Mouse (Mus musculus) liver, embryonic 18 days (tissue): ENCODE data around the gene Tmbim4. TPM values are rescaled to one million over a fixed set of nuclear protein-coding genes. Genes with fewer than 3 reads are reported as not detected.

Experiments used
- polyA plus RNA-seq: library from polyadenylated mRNA; depleted of rRNA; stranded (reverse); fragments of >200 nt; gene quantifications from 2 replicates; pipeline ENCODE4 v1.2.3, GENCODE M21; 2012; rRNA removed

Gene Tmbim4
- 68.9 and 79.0 TPM in 2 replicates for polyA plus RNA-seq

GRCm38 (mm10) chr10:120201131-120201921 lies at the start of gene Tmbim4:
Gene Tmbim4 (plus strand): TSS chr10:120201590.

GRCm38 (mm10) chr10:120201961-120202402 lies 592 bp downstream of the Tmbim4 start, which contains the start of gene Irak3:
Gene Irak3 (minus strand): TSS chr10:120202130.

GRCm38 (mm10) chr10:120226871-120227661 lies 25.7 kb downstream of the Tmbim4 start, which contains the start of gene Llph:
Gene Llph (plus strand): TSS chr10:120227070.

Other genes with a start within 250 kb of the Tmbim4 start
- gene Helb, start 88.6 kb upstream of the Tmbim4 start, polyA plus RNA-seq, result 5.5 and 6.0 TPM in 2 replicates
- gene Irak3, start 540 bp downstream of the Tmbim4 start, polyA plus RNA-seq, result 1.6 and 2.6 TPM in 2 replicates
- gene Llph, start 25.5 kb downstream of the Tmbim4 start, polyA plus RNA-seq, result 22.9 and 23.3 TPM in 2 replicates